Mouse (Mus musculus) subcutaneous adipose tissue, adult 2 months (tissue): ENCODE results near the gene Hist1h2ag. TPM values are rescaled to one million over a fixed set of nuclear protein-coding genes. Genes with fewer than 3 reads are reported as not detected.

Experiments used
- polyA plus RNA-seq: library from polyadenylated mRNA; depleted of rRNA; stranded (reverse); fragments of >200 nt; gene quantifications from 2 replicates; pipeline ENCODE4 v1.2.3, GENCODE M21; 2012; ENCODE audit warnings: low replicate concordance; rRNA removed

Hist1h2ag gene
- 3.7 TPM in 1 of 2 replicates, not detected in the other for polyA plus RNA-seq

DNA sequence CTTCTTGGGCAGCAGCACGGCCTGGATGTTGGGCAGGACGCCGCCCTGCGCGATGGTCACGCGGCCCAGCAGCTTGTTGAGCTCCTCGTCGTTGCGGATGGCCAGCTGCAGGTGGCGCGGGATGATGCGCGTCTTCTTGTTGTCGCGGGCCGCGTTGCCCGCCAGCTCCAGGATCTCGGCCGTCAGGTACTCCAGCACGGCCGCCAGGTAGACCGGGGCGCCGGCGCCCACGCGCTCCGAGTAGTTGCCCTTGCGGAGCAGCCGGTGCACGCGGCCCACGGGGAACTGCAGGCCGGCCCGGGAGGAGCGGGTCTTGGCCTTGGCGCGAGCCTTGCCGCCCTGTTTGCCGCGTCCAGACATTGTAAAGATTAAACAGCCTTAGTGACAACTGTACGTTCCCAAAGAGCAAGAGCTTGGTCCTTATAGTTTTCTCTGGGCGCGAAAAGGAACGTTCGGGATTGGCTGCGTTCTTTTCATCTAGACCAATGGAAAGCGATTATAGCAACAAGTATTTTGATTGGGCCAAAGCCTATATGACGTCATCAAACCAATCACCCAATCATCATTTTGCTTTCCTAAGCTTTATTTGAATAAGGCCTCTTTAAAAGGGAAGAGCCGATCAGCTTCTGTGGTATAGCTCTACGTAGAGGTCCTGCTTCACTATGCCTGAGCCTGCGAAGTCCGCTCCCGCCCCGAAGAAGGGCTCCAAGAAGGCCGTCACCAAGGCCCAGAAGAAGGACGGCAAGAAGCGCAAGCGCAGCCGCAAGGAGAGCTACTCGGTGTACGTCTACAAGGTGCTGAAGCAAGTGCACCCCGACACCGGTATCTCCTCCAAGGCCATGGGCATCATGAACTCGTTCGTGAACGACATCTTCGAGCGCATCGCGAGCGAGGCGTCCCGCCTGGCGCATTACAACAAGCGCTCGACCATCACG is at the start of gene Hist1h2ag, which contains the start of gene Hist1h2bj:
TSS of gene Hist1h2ag (minus strand) at position 377 of the 935 bp plus-strand sequence.
TSS of gene Hist1h2bj (plus strand) at position 647 of the 935 bp plus-strand sequence.

DNA sequence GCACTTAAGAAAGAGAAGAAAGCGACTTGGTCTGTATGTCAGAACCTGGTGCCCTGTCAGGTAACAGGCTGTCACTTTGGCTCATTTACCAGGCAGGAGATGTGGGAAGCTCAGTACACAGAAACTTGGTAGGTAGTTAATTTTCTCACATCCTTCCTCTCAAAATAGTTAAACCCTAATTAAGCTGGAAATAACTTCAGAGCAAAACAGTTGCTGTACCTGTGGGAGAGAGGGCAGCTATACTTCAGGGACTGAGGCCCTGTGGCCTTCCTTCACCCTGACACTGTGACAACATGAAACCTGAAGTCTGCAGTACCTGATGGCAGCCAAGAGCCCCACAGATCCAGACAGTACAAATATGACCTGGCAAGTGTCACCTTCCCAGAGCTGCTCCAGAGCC is 41.4 kb upstream of the Hist1h2ag start, which contains the start of gene Vmn1r188:
TSS of gene Vmn1r188 (plus strand) at position 301 of the 400 bp plus-strand sequence.

DNA sequence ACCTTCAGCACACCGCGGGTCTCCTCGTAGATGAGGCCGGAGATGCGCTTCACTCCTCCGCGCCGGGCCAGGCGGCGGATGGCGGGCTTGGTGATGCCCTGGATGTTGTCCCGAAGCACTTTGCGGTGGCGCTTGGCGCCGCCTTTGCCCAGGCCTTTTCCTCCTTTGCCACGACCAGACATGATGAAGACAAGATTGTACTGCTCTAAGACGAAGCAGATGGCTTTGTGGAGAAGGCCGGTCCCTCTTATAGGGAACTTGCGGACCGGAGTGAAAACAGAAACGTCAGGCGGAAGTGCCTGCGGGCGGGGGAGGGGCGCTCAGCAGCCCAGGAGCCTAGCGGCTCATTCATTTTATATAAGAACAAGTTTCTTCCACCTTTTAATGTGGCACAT is 1.6 kb downstream of the Hist1h2ag start, which contains the start of gene Hist1h4i:
TSS of gene Hist1h4i (minus strand) at position 221 of the 395 bp plus-strand sequence.

DNA sequence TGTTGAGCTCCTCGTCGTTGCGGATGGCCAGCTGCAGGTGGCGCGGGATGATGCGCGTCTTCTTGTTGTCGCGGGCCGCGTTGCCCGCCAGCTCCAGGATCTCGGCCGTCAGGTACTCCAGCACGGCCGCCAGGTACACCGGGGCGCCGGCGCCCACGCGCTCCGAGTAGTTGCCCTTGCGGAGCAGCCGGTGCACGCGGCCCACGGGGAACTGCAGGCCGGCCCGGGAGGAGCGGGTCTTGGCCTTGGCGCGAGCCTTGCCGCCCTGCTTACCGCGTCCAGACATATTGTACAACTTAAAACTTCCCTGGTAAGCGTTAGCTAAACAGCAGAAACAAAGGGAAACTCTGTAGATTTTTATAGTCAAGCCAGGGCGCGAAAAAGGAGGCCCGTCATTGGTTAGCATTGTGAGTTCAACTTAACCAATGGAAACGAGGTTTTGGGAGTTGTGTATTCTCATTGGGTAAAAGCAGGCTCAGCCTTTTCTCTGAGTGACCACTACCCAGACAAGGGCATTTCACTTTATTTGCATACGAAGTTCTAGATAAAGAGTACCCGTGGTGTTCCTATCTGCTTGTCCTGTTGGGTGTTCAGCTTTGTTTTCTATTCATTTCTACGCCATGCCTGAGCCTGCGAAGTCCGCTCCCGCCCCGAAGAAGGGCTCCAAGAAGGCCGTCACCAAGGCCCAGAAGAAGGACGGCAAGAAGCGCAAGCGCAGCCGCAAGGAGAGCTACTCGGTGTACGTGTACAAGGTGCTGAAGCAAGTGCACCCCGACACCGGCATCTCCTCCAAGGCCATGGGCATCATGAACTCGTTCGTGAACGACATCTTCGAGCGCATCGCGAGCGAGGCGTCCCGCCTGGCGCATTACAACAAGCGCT is 7.2 kb downstream of the Hist1h2ag start, which contains the start of the genes Hist1h2ah and Hist1h2bk:
TSS of gene Hist1h2ah (minus strand) at position 302 of the 882 bp plus-strand sequence.
TSS of gene Hist1h2bk (plus strand) at position 604 of the 882 bp plus-strand sequence.

DNA sequence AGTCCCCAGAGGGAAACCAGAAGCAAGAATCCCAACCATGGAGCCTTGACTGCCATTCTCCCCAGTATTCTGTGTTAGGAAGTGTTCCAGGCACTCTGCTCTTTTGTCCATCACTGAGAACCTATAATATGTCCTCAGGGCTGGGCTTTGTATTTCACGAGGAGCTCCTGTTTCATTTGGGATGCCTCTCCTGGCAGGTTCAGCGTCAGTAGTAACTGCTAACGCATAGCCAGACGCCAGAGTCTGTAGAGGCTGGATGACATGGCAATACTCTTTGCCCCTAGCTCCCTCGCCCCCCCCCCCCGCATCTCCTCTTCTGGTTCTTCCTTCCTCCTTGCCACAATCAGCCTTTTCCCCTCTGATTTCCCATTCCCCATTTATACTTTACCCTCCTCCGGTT is 33.1 kb downstream of the Hist1h2ag start, which contains the start of gene Prss16:
TSS of gene Prss16 (minus strand) at position 101 of the 400 bp plus-strand sequence.

Other genes with a start within 250 kb of the Hist1h2ag start
- 7.2 and 42.8 TPM in 2 replicates for gene Hist1h2bq, start 232.7 kb downstream of the Hist1h2ag start, polyA plus RNA-seq
- gene Hist1h2ao, start 232.5 kb downstream of the Hist1h2ag start, polyA plus RNA-seq = not detected in 2 replicates
- not detected in 2 replicates for gene Hist1h4m, start 231.2 kb downstream of the Hist1h2ag start, polyA plus RNA-seq
- 8.8 and 27.8 TPM in 2 replicates for gene Hist1h4n, start 210.7 kb downstream of the Hist1h2ag start, polyA plus RNA-seq
- 10.9 and 185 TPM in 2 replicates for gene Hist1h2ap, start 209.4 kb downstream of the Hist1h2ag start, polyA plus RNA-seq
- 2.6 and 36.8 TPM in 2 replicates for gene Hist1h2br, start 209.2 kb downstream of the Hist1h2ag start, polyA plus RNA-seq
- gene Zfp184, start 97.8 kb downstream of the Hist1h2ag start, polyA plus RNA-seq = 0.59 and 3.6 TPM in 2 replicates
- gene Pom121l2, start 61.8 kb downstream of the Hist1h2ag start, polyA plus RNA-seq = not detected in 2 replicates
- 1.0 TPM in 1 of 2 replicates, not detected in the other for gene Prss16, start 33.2 kb downstream of the Hist1h2ag start, polyA plus RNA-seq
- 0.80 and 14.4 TPM in 2 replicates for gene Hist1h2ah, start 7.4 kb downstream of the Hist1h2ag start, polyA plus RNA-seq
- gene Hist1h2bk, start 7.1 kb downstream of the Hist1h2ag start, polyA plus RNA-seq = 2.3 and 12.2 TPM in 2 replicates
- 11.9 and 12.9 TPM in 2 replicates for gene Hist1h4i, start 1.6 kb downstream of the Hist1h2ag start, polyA plus RNA-seq
- 4.6 and 8.5 TPM in 2 replicates for gene Hist1h2bj, start 270 bp upstream of the Hist1h2ag start, polyA plus RNA-seq
- not detected in 2 replicates for gene Vmn1r188, start 41.5 kb upstream of the Hist1h2ag start, polyA plus RNA-seq
- not detected in 2 replicates for gene Vmn1r189, start 62.9 kb upstream of the Hist1h2ag start, polyA plus RNA-seq
- not detected in 2 replicates for gene Vmn1r191, start 141.0 kb upstream of the Hist1h2ag start, polyA plus RNA-seq
- not detected in 2 replicates for gene Vmn1r192, start 148.2 kb upstream of the Hist1h2ag start, polyA plus RNA-seq
- gene Vmn1r193, start 180.2 kb upstream of the Hist1h2ag start, polyA plus RNA-seq = not detected in 2 replicates
- not detected in 2 replicates for gene Vmn1r194, start 201.3 kb upstream of the Hist1h2ag start, polyA plus RNA-seq
- not detected in 2 replicates for gene Vmn1r195, start 227.6 kb upstream of the Hist1h2ag start, polyA plus RNA-seq
- gene Vmn1r196, start 247.0 kb upstream of the Hist1h2ag start, polyA plus RNA-seq = not detected in 2 replicates